17 mouse cellular contexts compared by ENCODE assay signal in genomic region chr1:54899247-54899646, GRCm38 (mm10). TPM values are rescaled to one million over a fixed set of nuclear protein-coding genes. Genes with fewer than 3 reads are reported as not detected.
A peak's percentile ranks its signal among the peaks of the same experiment; 100 is the strongest.
DNase-seq lines count a peak whose midpoint lies in the region; ATAC-seq lines count a peak whose summit lies in the region.
"Had no signal": no experiment of that assay in that cellular context is flagged by ENCODE, and none has a peak within 500 bp of the region (broad histone marks: within the 10 kb centered on the region; RNA-seq: fewer than 3 reads in every experiment).

No protein-coding gene starts in this region.

- no peak overlapping the region for H3K9ac ChIP-seq in embryonic facial prominence, embryonic 13.5 days
- H3K9ac ChIP-seq in limb, embryonic 15.5 days = no peak overlapping the region
- H3K9ac ChIP-seq in forebrain, embryonic 14.5 days (ENCODE audit: low read length) = peak overlapping the region; percentile 36
- H3K9ac ChIP-seq in midbrain, embryonic 15.5 days = no peak overlapping the region
- H3K9ac ChIP-seq: intestine, embryonic 15.5 days; liver, embryonic 14.5 days had no signal

- H3K27ac ChIP-seq in embryonic facial prominence, embryonic 13.5 days = peak overlapping the region; percentile 52; the same call in 1 of the 2 replicates
- H3K27ac ChIP-seq in embryonic facial prominence, embryonic 10.5 days (replicated peaks) = no peak overlapping the region
- H3K27ac ChIP-seq in limb, embryonic 15.5 days = peak overlapping the region; percentile 17; the same call in 1 of the 2 replicates
- no peak overlapping the region for H3K27ac ChIP-seq in limb, embryonic 10.5 days
- peak overlapping the region; percentile 80 for H3K27ac ChIP-seq in forebrain, embryonic 14.5 days (ENCODE audit: low read depth, low read length)
- peak overlapping the region; percentile 77 for H3K27ac ChIP-seq in midbrain, embryonic 15.5 days
- H3K27ac ChIP-seq: intestine, embryonic 15.5 days; liver, embryonic 14.5 days; macrophage had no signal

- no peak for ATAC-seq in embryonic facial prominence, embryonic 13.5 days (ENCODE audit: insufficient number of reproducible peaks, insufficient read depth, low FRiP score, low TSS enrichment, low read depth)
- ATAC-seq in limb, embryonic 15.5 days (ENCODE audit: insufficient number of reproducible peaks, low FRiP score, low TSS enrichment, low read depth) = no peak
- peak; percentile 69 for ATAC-seq in forebrain, embryonic 14.5 days
- peak; percentile 31 for ATAC-seq in midbrain, embryonic 15.5 days (replicated peaks)
- ATAC-seq: intestine, embryonic 15.5 days; Patski had no signal

- H3K4me1 ChIP-seq in embryonic facial prominence, embryonic 13.5 days = peaks cover 55% of the 10 kb centered on the region
- H3K4me1 ChIP-seq in embryonic facial prominence, embryonic 10.5 days = peaks cover 36% of the 10 kb centered on the region
- H3K4me1 ChIP-seq in limb, embryonic 15.5 days = peaks cover 49% of the 10 kb centered on the region
- H3K4me1 ChIP-seq in limb, embryonic 10.5 days = peaks cover 33% of the 10 kb centered on the region
- H3K4me1 ChIP-seq in forebrain, embryonic 14.5 days (ENCODE audit: control insufficient read depth, insufficient read depth, low read length) = peaks cover 19% of the 10 kb centered on the region
- peaks cover 31% of the 10 kb centered on the region for H3K4me1 ChIP-seq in midbrain, embryonic 15.5 days

- H3K4me2 ChIP-seq in embryonic facial prominence, embryonic 13.5 days = no peak overlapping the region
- no peak overlapping the region for H3K4me2 ChIP-seq in limb, embryonic 15.5 days
- H3K4me2 ChIP-seq in forebrain, embryonic 14.5 days (ENCODE audit: low read length) = peak overlapping the region; percentile 28
- H3K4me2 ChIP-seq in midbrain, embryonic 15.5 days = no peak overlapping the region
- H3K4me2 ChIP-seq: intestine, embryonic 15.5 days had no signal

- intact Hi-C loops in left cerebral cortex, postnatal 25 days (cut with DNase I) = no loop called here

- peaks cover 9% of the 10 kb centered on the region for H3K36me3 ChIP-seq in embryonic facial prominence, embryonic 13.5 days
- H3K36me3 ChIP-seq in embryonic facial prominence, embryonic 10.5 days (replicated peaks) = peaks cover 11% of the 10 kb centered on the region
- no peaks in the 10 kb centered on the region; the same call in 1 of the 2 replicates for H3K36me3 ChIP-seq in limb, embryonic 15.5 days
- H3K36me3 ChIP-seq in limb, embryonic 10.5 days = peaks cover 13% of the 10 kb centered on the region
- no peaks in the 10 kb centered on the region for H3K36me3 ChIP-seq in forebrain, embryonic 14.5 days (ENCODE audit: control insufficient read depth, insufficient read depth, low read length)
- H3K36me3 ChIP-seq in midbrain, embryonic 15.5 days (replicated peaks) = no peaks in the 10 kb centered on the region
- H3K36me3 ChIP-seq: intestine, embryonic 15.5 days had no signal

- DNase-seq in embryonic facial prominence, embryonic 10.5 days (ENCODE audit: low spot score) = no peak
- no peak for DNase-seq in limb, embryonic 10.5 days (ENCODE audit: low spot score)
- peak; percentile 65 for DNase-seq in forebrain, embryonic 14.5 days (ENCODE audit: low spot score)
- no peak for DNase-seq in left cerebral cortex, postnatal 25 days (ENCODE audit: low spot score in 2 of 2)
- no peak for DNase-seq in embryo, embryonic 9.5 days (ENCODE audit: extremely low spot score)
- DNase-seq: cerebellum, adult 18-20 months; gastrocnemius, postnatal 14 days; kidney, postnatal 10 days had no signal

- H3K9me3 ChIP-seq in embryonic facial prominence, embryonic 13.5 days = no peaks in the 10 kb centered on the region
- peaks cover 7% of the 10 kb centered on the region; the same call in 1 of the 2 replicates for H3K9me3 ChIP-seq in embryonic facial prominence, embryonic 10.5 days
- H3K9me3 ChIP-seq in limb, embryonic 15.5 days = no peaks in the 10 kb centered on the region
- H3K9me3 ChIP-seq in limb, embryonic 10.5 days (replicated peaks) = no peaks in the 10 kb centered on the region
- H3K9me3 ChIP-seq in forebrain, embryonic 14.5 days (replicated peaks; ENCODE audit: control insufficient read depth, low read length) = no peaks in the 10 kb centered on the region
- H3K9me3 ChIP-seq in midbrain, embryonic 15.5 days = no peaks in the 10 kb centered on the region
- H3K9me3 ChIP-seq: intestine, embryonic 15.5 days had no signal

- 79% methylated on average over 6 of the region's 6 CpGs for WGBS in embryonic facial prominence, embryonic 13.5 days
- WGBS in embryonic facial prominence, embryonic 10.5 days = 84% methylated on average over 6 of the region's 6 CpGs
- WGBS in limb, embryonic 15.5 days = 81% methylated on average over 6 of the region's 6 CpGs
- 81% methylated on average over 6 of the region's 6 CpGs for WGBS in limb, embryonic 10.5 days
- 54% methylated on average over 6 of the region's 6 CpGs for WGBS in forebrain, embryonic 14.5 days
- 49% methylated on average over 6 of the region's 6 CpGs for WGBS in midbrain, embryonic 15.5 days

- no peak overlapping the region for H3K4me3 ChIP-seq in embryonic facial prominence, embryonic 13.5 days
- H3K4me3 ChIP-seq in embryonic facial prominence, embryonic 10.5 days = no peak overlapping the region
- H3K4me3 ChIP-seq in limb, embryonic 15.5 days = no peak overlapping the region
- no peak overlapping the region for H3K4me3 ChIP-seq in limb, embryonic 10.5 days
- H3K4me3 ChIP-seq in forebrain, embryonic 14.5 days (ENCODE audit: low read depth, low read length) = no peak overlapping the region
- no peak overlapping the region for H3K4me3 ChIP-seq in midbrain, embryonic 15.5 days
- H3K4me3 ChIP-seq: intestine, embryonic 15.5 days; myocyte had no signal

- no peaks in the 10 kb centered on the region for H3K27me3 ChIP-seq in embryonic facial prominence, embryonic 13.5 days
- no peaks in the 10 kb centered on the region for H3K27me3 ChIP-seq in embryonic facial prominence, embryonic 10.5 days (replicated peaks; ENCODE audit: low read depth, poor library complexity, severe bottlenecking)
- no peaks in the 10 kb centered on the region for H3K27me3 ChIP-seq in limb, embryonic 15.5 days
- H3K27me3 ChIP-seq in limb, embryonic 10.5 days (ENCODE audit: low read depth, poor library complexity, severe bottlenecking) = no peaks in the 10 kb centered on the region
- H3K27me3 ChIP-seq in forebrain, embryonic 14.5 days (replicated peaks; ENCODE audit: control insufficient read depth, insufficient read depth, low read length) = no peaks in the 10 kb centered on the region
- no peaks in the 10 kb centered on the region for H3K27me3 ChIP-seq in midbrain, embryonic 15.5 days (replicated peaks)
- H3K27me3 ChIP-seq: CH12.LX; intestine, embryonic 15.5 days; Patski had no signal

RNA-seq across cellular contexts. Expression of gene Ankrd44, which starts 26.9 kb away (rescaled TPM):
- polyA plus RNA-seq in embryonic facial prominence, embryonic 13.5 days (2015; fragmentation: Nextera tagmentation; extraction: Ambion mirVana) = 25.8 and 36.7 TPM in 2 replicates
- polyA plus RNA-seq in embryonic facial prominence, embryonic 10.5 days (2016; fragmentation: Nextera tagmentation; extraction: Ambion mirVana) = 17.4 and 19.2 TPM in 2 replicates
- 19.1 and 20.2 TPM in 2 replicates for polyA plus RNA-seq in limb, embryonic 15.5 days (2015; fragmentation: Nextera tagmentation; extraction: Ambion mirVana)
- 20.1 and 23.7 TPM in 2 replicates for polyA plus RNA-seq in limb, embryonic 10.5 days (2016; fragmentation: Nextera tagmentation; extraction: Ambion mirVana)
- 18.9 and 24.4 TPM in 2 replicates for polyA plus RNA-seq in forebrain, embryonic 14.5 days (2014; fragmentation: Nextera tagmentation; extraction: Ambion mirVana)
- polyA plus RNA-seq in midbrain, embryonic 15.5 days (2015; fragmentation: Nextera tagmentation; extraction: Ambion mirVana) = 29.6 and 32.3 TPM in 2 replicates
- 10 to 100 TPM; 22.1 to 22.2 TPM for total RNA-seq in left cerebral cortex, postnatal 25 days (2021)

Comparison
In these comparisons a context has a peak if more than half of its experiments do, and no peak if none do; other contexts are left out.
1. H3K27ac ChIP-seq: peak in embryonic facial prominence, embryonic 13.5 days (single experiment), limb, embryonic 15.5 days (single experiment), forebrain, embryonic 14.5 days (single experiment) and midbrain, embryonic 15.5 days (single experiment); none in embryonic facial prominence, embryonic 10.5 days (single experiment) and limb, embryonic 10.5 days (single experiment).
2. ATAC-seq: peak in forebrain, embryonic 14.5 days (single experiment) and midbrain, embryonic 15.5 days (single experiment); none in embryonic facial prominence, embryonic 13.5 days (single experiment) and limb, embryonic 15.5 days (single experiment).